Mouse (Mus musculus) heart, postnatal 4 days (tissue): ENCODE measurements around the gene Kcnj11. TPM values are rescaled to one million over a fixed set of nuclear protein-coding genes. Genes with fewer than 3 reads are reported as not detected.

Experiments
- DNase-seq: peaks from one replicate; pipeline ENCODE4 v3.0.0; 2021
- total RNA-seq, 2 experiments: library from RNA; stranded (reverse); gene quantifications; 2 replicates each; pipeline ENCODE4 v1.2.3; 2021

The Kcnj11 gene
- total RNA-seq, 2 experiments from 2014 or later, result 55.6 to 61.3 TPM

DNA sequence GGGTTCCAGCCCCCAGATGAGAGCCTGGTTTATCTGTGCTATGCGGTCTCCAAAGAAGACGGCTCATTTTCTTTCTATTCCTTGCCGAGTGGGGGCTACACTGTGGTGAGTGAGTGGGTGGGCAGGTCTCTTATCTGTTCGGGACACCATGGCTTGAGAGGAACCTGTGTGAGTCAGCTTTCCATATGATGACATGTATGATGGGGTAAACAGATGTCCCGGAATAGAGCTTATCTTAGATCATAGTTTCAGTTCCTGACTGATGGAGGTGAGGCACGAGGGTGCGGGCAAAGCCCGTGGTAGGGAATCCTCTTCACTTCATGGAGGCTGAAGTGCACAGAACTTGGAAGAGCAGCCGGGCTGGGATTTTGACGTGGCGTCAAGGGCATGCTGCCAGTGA lies 54.7 kb downstream of the Kcnj11 start:
- no peak for DNase-seq

DNA sequence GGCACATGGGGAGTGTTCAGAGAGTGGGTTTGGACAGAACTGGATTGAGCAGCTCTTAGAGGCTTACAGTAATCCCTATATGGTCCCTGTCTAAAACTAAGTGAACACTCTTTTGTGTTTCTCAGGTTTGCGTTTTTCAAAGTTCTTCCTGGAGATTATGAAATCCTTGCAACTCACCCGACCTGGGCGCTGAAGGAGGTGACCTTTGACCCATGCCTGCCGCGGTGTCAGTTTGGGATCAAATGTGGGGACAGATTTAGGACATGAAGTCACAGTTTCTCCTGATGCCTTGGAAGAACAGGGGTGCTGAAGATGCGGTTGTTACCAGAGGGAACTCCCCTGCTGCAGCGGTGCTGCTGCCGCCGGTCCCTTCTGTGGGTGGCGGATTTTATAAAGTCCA lies 56.5 kb downstream of the Kcnj11 start:
- no peak for DNase-seq

Other genes with a start within 250 kb of the Kcnj11 start
- 100 to 1,000 TPM; 118 to 130 TPM for gene Kdelr1, start 228.0 kb downstream of the Kcnj11 start, total RNA-seq
- under 1 TPM; 0.52 to 0.63 TPM for gene Grin2d, start 222.4 kb downstream of the Kcnj11 start, total RNA-seq
- 1 to 10 TPM in 1 of 2 experiments, under 1 TPM in 1; 0.90 to 1.3 TPM for gene Syngr4, start 204.1 kb downstream of the Kcnj11 start, total RNA-seq
- 10 to 100 TPM; 36.9 to 43.9 TPM for gene Tmem143, start 203.8 kb downstream of the Kcnj11 start, total RNA-seq
- 10 to 100 TPM; 38.0 to 42.1 TPM for gene Emp3, start 179.4 kb downstream of the Kcnj11 start, total RNA-seq
- gene Ccdc114, start 176.7 kb downstream of the Kcnj11 start, total RNA-seq, result 1 to 10 TPM; 1.6 TPM
- gene Abcc6, start 70.5 kb downstream of the Kcnj11 start, total RNA-seq, result not detected
- 10 to 100 TPM; 61.0 to 64.7 TPM for gene Nomo1, start 67.1 kb downstream of the Kcnj11 start, total RNA-seq
- 10 to 100 TPM; 72.8 to 79.6 TPM for gene Abcc8, start 79.3 kb upstream of the Kcnj11 start, total RNA-seq
- 10 to 100 TPM; 13.1 to 14.2 TPM for gene Ush1c, start 137.7 kb upstream of the Kcnj11 start, total RNA-seq
- gene Otog, start 140.2 kb upstream of the Kcnj11 start, total RNA-seq, result not detected